Mouse (Mus musculus) myocyte (in vitro differentiated cells): Measurements from ENCODE around the gene Ccser1. TPM values are rescaled to one million over a fixed set of nuclear protein-coding genes. Genes with fewer than 3 reads are reported as not detected.

Experiments used
- H3K27me3 ChIP-seq: one replicate; pipeline ENCODE4 v1.6.1; 2011; ENCODE audit not compliant: control insufficient read depth, insufficient read depth, insufficient read length
- H3K36me3 ChIP-seq: one replicate; pipeline ENCODE4 v1.6.1; 2011; ENCODE audit not compliant: control insufficient read depth, insufficient read depth
- H3K4me2 ChIP-seq: one replicate; pipeline ENCODE4 v1.6.1; 2011; ENCODE audit warnings: low read depth, control low read depth
- H3K4me3 ChIP-seq: one replicate; pipeline ENCODE4 v1.5.1; 2011; ENCODE audit warnings: mild to moderate bottlenecking, control low read depth, moderate library complexity
- H3K79me2 ChIP-seq: one replicate; pipeline ENCODE4 v1.6.1; 2011; ENCODE audit not compliant: control insufficient read depth, insufficient read depth
- H3ac ChIP-seq: one replicate; pipeline ENCODE4 v1.6.1; 2011; ENCODE audit not compliant: control insufficient read depth, insufficient read length
- CEBPB ChIP-seq: IDR thresholded peaks from 2 replicates; pipeline ENCODE4 v1.6.1; 2011; ENCODE audit warnings: mild to moderate bottlenecking, moderate library complexity; ENCODE audit not compliant: poor library complexity, insufficient read depth, severe bottlenecking
- E2F4 ChIP-seq: IDR thresholded peaks from one replicate; pipeline ENCODE4 v1.6.1; 2011; ENCODE audit warnings: mild to moderate bottlenecking, control low read depth, moderate library complexity; ENCODE audit not compliant: insufficient read depth
- MAX ChIP-seq: IDR thresholded peaks from one replicate; pipeline ENCODE4 v1.6.1; 2011; ENCODE audit warnings: low read depth, mild to moderate bottlenecking, control low read depth
- MYOD1 ChIP-seq, 3 experiments: IDR thresholded peaks; one replicate each; pipeline ENCODE4 v1.6.1; 2011; ENCODE audit warnings: control low read depth in 2 of 3, low read depth in 2 of 3, mild to moderate bottlenecking in 2 of 3, moderate library complexity in 1 of 3; ENCODE audit not compliant: insufficient read length in 2 of 3, control insufficient read depth in 1 of 3
- MYOG ChIP-seq, 3 experiments: IDR thresholded peaks; one replicate each; pipeline ENCODE4 v1.6.1; 2011; ENCODE audit warnings: control low read depth in 2 of 3, low read depth in 2 of 3, mild to moderate bottlenecking in 2 of 3; ENCODE audit not compliant: insufficient read length in 2 of 3, control insufficient read depth in 1 of 3, insufficient read depth in 1 of 3
- POLR2A ChIP-seq: IDR thresholded peaks from one replicate; pipeline ENCODE4 v1.6.1; 2011; ENCODE audit warnings: low read depth, mild to moderate bottlenecking, control low read depth, moderate library complexity; ENCODE audit not compliant: insufficient read length
- POLR2AphosphoS2 ChIP-seq: IDR thresholded peaks from one replicate; pipeline ENCODE4 v1.6.1; 2011; ENCODE audit warnings: low read depth, control low read depth; ENCODE audit not compliant: insufficient read length
- REST ChIP-seq: IDR thresholded peaks from one replicate; pipeline ENCODE4 v1.6.1; 2011; ENCODE audit warnings: mild to moderate bottlenecking, control low read depth, moderate library complexity; ENCODE audit not compliant: insufficient read depth, insufficient read length
- SRF ChIP-seq: IDR thresholded peaks from one replicate; pipeline ENCODE4 v1.6.1; 2011; ENCODE audit warnings: low read depth; ENCODE audit not compliant: control insufficient read depth, insufficient read length
- TCF12 ChIP-seq: IDR thresholded peaks from one replicate; pipeline ENCODE4 v1.6.1; 2011; ENCODE audit warnings: mild to moderate bottlenecking, control low read depth; ENCODE audit not compliant: poor library complexity, insufficient read depth, severe bottlenecking
- TCF3 ChIP-seq: IDR thresholded peaks from one replicate; pipeline ENCODE4 v1.6.1; 2011; ENCODE audit warnings: low read depth, control low read depth; ENCODE audit not compliant: insufficient read length
- USF1 ChIP-seq: IDR thresholded peaks from one replicate; pipeline ENCODE4 v1.6.1; 2011; ENCODE audit warnings: low read depth, mild to moderate bottlenecking, control low read depth, moderate library complexity
- polyA plus RNA-seq: library from polyadenylated mRNA; unstranded; fragments of >200 nt; fragmentation: generic; extraction: Trizol; gene quantifications from one replicate; pipeline ENCODE4 v1.2.1, GENCODE M21; 2012; ENCODE audit warnings: missing spikeins

Gene Ccser1
- polyA plus RNA-seq, 1 experiment = 0.52 TPM

- TF ChIP-seq USF1 (no peak), MYOD1 (IDR thresholded peaks at IDR 0.05; ENCODE audit: control insufficient read depth in 1 of 3, insufficient read length in 2 of 3, low read depth in 2 of 3) (no peak), E2F4 (no peak), MYOG (IDR thresholded peaks at IDR 0.05; ENCODE audit: control insufficient read depth in 1 of 3, insufficient read depth in 1 of 3, insufficient read length in 2 of 3, low read depth in 2 of 3) (no peak), TCF12 (no peak), CEBPB (no peak), POLR2A (no peak), POLR2AphosphoS2 (no peak), REST (no peak), MAX (no peak), SRF (no peak), TCF3 (no peak)
- Histone ChIP-seq H3ac (no peak overlapping the region), H3K79me2 (no peaks in the 10 kb centered on the region), H3K36me3 (no peaks in the 10 kb centered on the region), H3K4me3 (no peak overlapping the region), H3K4me2 (no peak overlapping the region), H3K27me3 (no peaks in the 10 kb centered on the region)
These were observed 620.8 kb downstream of the Ccser1 start for GRCm38 (mm10) chr6:61800889-61801288.

- no peak overlapping the region for H3ac ChIP-seq
- no peaks in the 10 kb centered on the region for H3K27me3 ChIP-seq
- H3K4me2 ChIP-seq = no peak overlapping the region
- no peak overlapping the region for H3K4me3 ChIP-seq
- no peaks in the 10 kb centered on the region for H3K79me2 ChIP-seq
- H3K36me3 ChIP-seq = no peaks in the 10 kb centered on the region
- no peak for TF ChIP-seq MYOG (IDR thresholded peaks at IDR 0.05; ENCODE audit: control insufficient read depth in 1 of 3, insufficient read depth in 1 of 3, insufficient read length in 2 of 3, low read depth in 2 of 3)
These were observed 625.4 kb downstream of the Ccser1 start for GRCm38 (mm10) chr6:61805481-61805880.

- Histone ChIP-seq H3ac (no peak overlapping the region), H3K4me2 (no peak overlapping the region), H3K4me3 (no peak overlapping the region), H3K36me3 (no peaks in the 10 kb centered on the region), H3K79me2 (no peaks in the 10 kb centered on the region), H3K27me3 (no peaks in the 10 kb centered on the region)
- TF ChIP-seq MYOD1 (IDR thresholded peaks at IDR 0.05; ENCODE audit: control insufficient read depth in 1 of 3, insufficient read length in 2 of 3, low read depth in 2 of 3) (no peak), USF1 (no peak), REST (no peak), TCF12 (no peak), E2F4 (no peak), MYOG (IDR thresholded peaks at IDR 0.05; ENCODE audit: control insufficient read depth in 1 of 3, insufficient read depth in 1 of 3, insufficient read length in 2 of 3, low read depth in 2 of 3) (no peak), CEBPB (no peak), POLR2AphosphoS2 (no peak), TCF3 (no peak), MAX (no peak), POLR2A (no peak), SRF (no peak)
These were observed 637.6 kb downstream of the Ccser1 start for GRCm38 (mm10) chr6:61817716-61818115.

- peak overlapping the region; percentile 39 for H3K4me2 ChIP-seq
- H3K27me3 ChIP-seq = no peaks in the 10 kb centered on the region
- no peak overlapping the region for H3ac ChIP-seq
- H3K79me2 ChIP-seq = no peaks in the 10 kb centered on the region
- TF ChIP-seq MYOD1 (IDR thresholded peaks at IDR 0.05; ENCODE audit: control insufficient read depth in 1 of 3, insufficient read length in 2 of 3, low read depth in 2 of 3) (peak in 1 of 3 experiments; percentile 5), USF1 (no peak), POLR2AphosphoS2 (no peak), CEBPB (0 out of 2 replicates have a peak, but pooled peaks have one; percentile 16), E2F4 (no peak), SRF (no peak), POLR2A (no peak)
- no peak overlapping the region for H3K4me3 ChIP-seq
- H3K36me3 ChIP-seq = no peaks in the 10 kb centered on the region
These were observed 696.2 kb downstream of the Ccser1 start for GRCm38 (mm10) chr6:61876302-61876701.

GRCm38 (mm10) chr6:61898238-61898637, 718.1 kb downstream of the Ccser1 start:
- TF ChIP-seq POLR2AphosphoS2 (no peak), MYOD1 (IDR thresholded peaks at IDR 0.05; ENCODE audit: control insufficient read depth in 1 of 3, insufficient read length in 2 of 3, low read depth in 2 of 3) (no peak)
- H3K4me3 ChIP-seq = no peak overlapping the region
- no peaks in the 10 kb centered on the region for H3K79me2 ChIP-seq
- no peaks in the 10 kb centered on the region for H3K27me3 ChIP-seq
- no peak overlapping the region for H3ac ChIP-seq
- no peaks in the 10 kb centered on the region for H3K36me3 ChIP-seq
- H3K4me2 ChIP-seq = no peak overlapping the region
